Mouse (Mus musculus) liver, postnatal 0 days (tissue): ENCODE results near the gene St8sia2. TPM values are rescaled to one million over a fixed set of nuclear protein-coding genes. Genes with fewer than 3 reads are reported as not detected.

Source experiments
- ATAC-seq: fragments of 200-750 bp; cut with Nextera tagmentation; 2 replicates; pipeline ENCODE4 v1.8.0; 2017; ENCODE audit warnings: mild to moderate bottlenecking, moderate library complexity
- DNase-seq: peaks from one replicate; pipeline ENCODE4 v3.0.0-alpha.2; 2016
- H3K27ac ChIP-seq: fragments of 300-500 bp; sonication (generic); 2 replicates; pipeline ENCODE4 v1.5.1; 2014; ENCODE audit warnings: antibody characterized with exemption, moderate library complexity, mild to moderate bottlenecking, low read depth
- H3K27me3 ChIP-seq: fragments of 300-500 bp; sonication (generic); 2 replicates; pipeline ENCODE4 v1.6.1; 2014; ENCODE audit warnings: low read length, control low read depth, mixed read lengths; ENCODE audit not compliant: insufficient read depth
- H3K36me3 ChIP-seq: fragments of 300-500 bp; sonication (generic); replicated peaks from 2 replicates; pipeline ENCODE4 v1.6.1; 2014; ENCODE audit warnings: mild to moderate bottlenecking, control low read depth, low read length, moderate library complexity, mixed read lengths; ENCODE audit not compliant: insufficient read depth
- H3K4me1 ChIP-seq: fragments of 300-500 bp; sonication (generic); 2 replicates; pipeline ENCODE4 v1.6.1; 2014; ENCODE audit warnings: antibody characterized with exemption, mild to moderate bottlenecking, control low read depth; ENCODE audit not compliant: insufficient read depth
- H3K4me2 ChIP-seq: fragments of 300-500 bp; sonication (generic); 2 replicates; pipeline ENCODE4 v1.6.1; 2014; ENCODE audit warnings: low read depth, mild to moderate bottlenecking, low read length, moderate library complexity, mixed read lengths
- H3K4me3 ChIP-seq: fragments of 300-500 bp; sonication (generic); 2 replicates; pipeline ENCODE4 v1.5.1; 2014; ENCODE audit warnings: low read depth, low read length
- H3K9ac ChIP-seq: fragments of 300-500 bp; sonication (generic); replicated peaks from 2 replicates; pipeline ENCODE4 v1.6.1; 2014; ENCODE audit warnings: mild to moderate bottlenecking, moderate library complexity
- H3K9me3 ChIP-seq: fragments of 300-500 bp; sonication (generic); 2 replicates; pipeline ENCODE4 v1.6.1; 2016; ENCODE audit warnings: mild to moderate bottlenecking, control low read depth, low read length, mixed read lengths
- CTCF ChIP-seq: sonication (generic); IDR thresholded peaks from 2 replicates; pipeline ENCODE4 v1.5.1; 2016; ENCODE audit warnings: antibody characterized with exemption, low read depth
- EP300 ChIP-seq: IDR thresholded peaks from 2 replicates; pipeline ENCODE4 v1.6.1; 2016; ENCODE audit warnings: antibody characterized with exemption, low read depth, mild to moderate bottlenecking
- WGBS: fragments of 180-500 bp; shearing (Covaris S2); extraction: QIAGEN DNeasy Blood & Tissue Kit; methylation state at CpG from one replicate; pipeline ENCODE4 v1.1.7; 2014; ENCODE audit not compliant: insufficient replicate concordance; 5-methylcytosine and 5-hydroxymethylcytosine counted together
- polyA plus RNA-seq: library from polyadenylated mRNA; unstranded; fragments of >200 nt; fragmentation: Nextera tagmentation; extraction: Ambion mirVana; gene quantifications from 2 replicates; pipeline ENCODE4 v1.2.1, GENCODE M21; 2015

Gene St8sia2
- polyA plus RNA-seq, 1 experiment from 2014 or later = not detected

GRCm38 (mm10) chr7:73953131-73953530 lies 60.4 kb downstream of the St8sia2 start:
- DNase-seq (no peak), ATAC-seq (no peak)
- WGBS = 71% methylated on average over 4 of the region's 4 CpGs
- no peaks in the 10 kb centered on the region for H3K36me3 ChIP-seq
- H3K4me1 ChIP-seq = no peaks in the 10 kb centered on the region
- no peak overlapping the region for H3K4me2 ChIP-seq
- no peak overlapping the region for H3K9ac ChIP-seq
- no peak overlapping the region for H3K4me3 ChIP-seq
- H3K27me3 ChIP-seq = no peaks in the 10 kb centered on the region
- TF ChIP-seq EP300 (no peak), CTCF (no peak)
- H3K27ac ChIP-seq = no peak overlapping the region
- H3K9me3 ChIP-seq = no peaks in the 10 kb centered on the region

DNA sequence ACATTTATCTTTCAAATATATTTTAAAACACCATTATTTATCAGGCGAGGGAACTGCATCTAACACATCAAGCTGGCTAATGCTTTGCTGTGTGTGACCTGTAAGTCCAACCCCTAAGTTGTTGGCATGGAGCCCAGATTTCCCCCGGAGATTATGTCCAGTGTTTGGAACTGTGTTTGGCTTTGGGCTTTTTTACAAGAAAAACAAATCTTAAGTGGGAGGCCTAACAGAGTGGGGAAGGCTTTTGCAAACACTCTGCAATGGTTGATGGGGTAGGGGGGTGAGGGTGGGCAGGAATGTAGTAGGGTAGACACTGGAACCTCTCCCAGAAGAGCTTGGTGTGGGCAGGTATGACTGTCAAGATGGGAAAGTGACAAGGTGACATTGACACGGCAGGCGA lies 71.8 kb downstream of the St8sia2 start:
- WGBS = 61% methylated on average over 4 of the region's 4 CpGs
- DNase-seq (no peak), ATAC-seq (no peak)
- no peaks in the 10 kb centered on the region for H3K9me3 ChIP-seq
- H3K4me2 ChIP-seq = no peak overlapping the region
- no peak overlapping the region for H3K4me3 ChIP-seq
- H3K4me1 ChIP-seq = no peaks in the 10 kb centered on the region
- no peaks in the 10 kb centered on the region for H3K27me3 ChIP-seq
- no peak overlapping the region for H3K27ac ChIP-seq
- TF ChIP-seq CTCF (no peak), EP300 (no peak)
- no peaks in the 10 kb centered on the region for H3K36me3 ChIP-seq
- no peak overlapping the region for H3K9ac ChIP-seq

DNA sequence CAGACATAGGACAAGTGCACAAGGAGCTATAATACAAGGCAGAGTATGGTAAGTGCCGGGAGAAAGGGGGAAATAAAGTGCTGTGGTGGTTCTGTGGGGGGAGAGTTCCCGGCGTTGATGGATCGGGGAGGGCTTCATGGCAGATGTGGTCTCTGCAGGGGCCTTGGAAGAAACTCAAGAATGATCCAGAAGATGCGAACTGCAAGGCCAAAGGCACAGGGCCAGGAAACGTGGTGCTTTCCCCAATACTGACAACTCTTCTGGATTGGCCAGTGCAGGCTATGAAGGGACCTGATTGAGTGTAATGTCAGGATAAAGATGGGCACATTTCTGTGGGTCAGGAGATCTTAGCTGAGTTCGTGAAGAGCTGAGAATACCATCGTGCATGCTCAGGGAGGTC lies 74.3 kb downstream of the St8sia2 start:
- no peaks in the 10 kb centered on the region for H3K27me3 ChIP-seq
- H3K9ac ChIP-seq = no peak overlapping the region
- no peaks in the 10 kb centered on the region for H3K36me3 ChIP-seq
- TF ChIP-seq EP300 (no peak), CTCF (no peak)
- H3K9me3 ChIP-seq = no peaks in the 10 kb centered on the region
- ATAC-seq = no peak
- no peak overlapping the region for H3K4me2 ChIP-seq
- no peaks in the 10 kb centered on the region for H3K4me1 ChIP-seq
- no peak overlapping the region for H3K4me3 ChIP-seq
- 73% methylated on average over 8 of the region's 8 CpGs for WGBS
- H3K27ac ChIP-seq = no peak overlapping the region
- DNase-seq = no peak

GRCm38 (mm10) chr7:73938046-73938810 lies 75.3 kb downstream of the St8sia2 start:
- H3K36me3 ChIP-seq = no peaks in the 10 kb centered on the region
- no peaks in the 10 kb centered on the region for H3K9me3 ChIP-seq
- no peak overlapping the region for H3K27ac ChIP-seq
- ATAC-seq = no peak
- DNase-seq = no peak
- no peak overlapping the region for H3K9ac ChIP-seq
- H3K4me2 ChIP-seq = no peak overlapping the region
- no peaks in the 10 kb centered on the region for H3K4me1 ChIP-seq
- no peak overlapping the region for H3K4me3 ChIP-seq
- 86% methylated on average over 7 of the region's 7 CpGs for WGBS
- H3K27me3 ChIP-seq = no peaks in the 10 kb centered on the region
- TF ChIP-seq CTCF (no peak), EP300 (no peak)

GRCm38 (mm10) chr7:73936119-73936518 lies 77.4 kb downstream of the St8sia2 start:
- no peaks in the 10 kb centered on the region for H3K36me3 ChIP-seq
- no peak overlapping the region for H3K27ac ChIP-seq
- TF ChIP-seq EP300 (no peak), CTCF (no peak)
- DNase-seq (no peak), ATAC-seq (no peak)
- H3K4me3 ChIP-seq = no peak overlapping the region
- no peak overlapping the region for H3K4me2 ChIP-seq
- no peak overlapping the region for H3K9ac ChIP-seq
- H3K27me3 ChIP-seq = no peaks in the 10 kb centered on the region
- 53% methylated on average over 3 of the region's 3 CpGs for WGBS
- H3K4me1 ChIP-seq = no peaks in the 10 kb centered on the region
- H3K9me3 ChIP-seq = no peaks in the 10 kb centered on the region

GRCm38 (mm10) chr7:73935703-73936102 lies 77.8 kb downstream of the St8sia2 start:
- Histone ChIP-seq H3K9me3 (no peaks in the 10 kb centered on the region), H3K4me2 (no peak overlapping the region), H3K27ac (no peak overlapping the region), H3K27me3 (no peaks in the 10 kb centered on the region), H3K9ac (no peak overlapping the region), H3K4me1 (no peaks in the 10 kb centered on the region), H3K4me3 (no peak overlapping the region), H3K36me3 (no peaks in the 10 kb centered on the region)
- ATAC-seq = no peak
- 45% methylated on average over 2 of the region's 2 CpGs for WGBS
- no peak for TF ChIP-seq EP300
- TF ChIP-seq CTCF = no peak
- DNase-seq = no peak

- WGBS = 72% methylated on average over 3 of the region's 3 CpGs
- no peak for DNase-seq
Observed at GRCm38 (mm10) chr7:73933036-73933435, 80.5 kb downstream of the St8sia2 start.

More at GRCm38 (mm10) chr7:73933036-73933435, 80.5 kb downstream of the St8sia2 start:
- TF ChIP-seq CTCF (no peak), EP300 (no peak)
- H3K27me3 ChIP-seq = no peaks in the 10 kb centered on the region
- no peak overlapping the region for H3K9ac ChIP-seq
- H3K36me3 ChIP-seq = no peaks in the 10 kb centered on the region
- no peak overlapping the region for H3K4me3 ChIP-seq
- ATAC-seq = no peak
- H3K4me1 ChIP-seq = no peaks in the 10 kb centered on the region
- no peak overlapping the region for H3K4me2 ChIP-seq
- H3K27ac ChIP-seq = no peak overlapping the region
- H3K9me3 ChIP-seq = no peaks in the 10 kb centered on the region
